Mouse (Mus musculus) right cerebral cortex, postnatal 10 days (tissue): ENCODE results near the gene Gzmm.
"Not testable (repeated sequence)": the region's sequence is repeated elsewhere in the genome, so short reads cannot be mapped to it uniquely, and the experiment has no call there.

Source experiments
- DNase-seq, 2 experiments: peaks; one replicate each; pipeline ENCODE4 v3.0.0; 2021; ENCODE audit warnings: low spot score in 2 of 2

The Gzmm gene

GRCm38 (mm10) chr10:79701443-79702129, 12.8 kb downstream of the Gzmm start:
- peak in 1 of 2 experiments; percentile 43 for DNase-seq

DNA sequence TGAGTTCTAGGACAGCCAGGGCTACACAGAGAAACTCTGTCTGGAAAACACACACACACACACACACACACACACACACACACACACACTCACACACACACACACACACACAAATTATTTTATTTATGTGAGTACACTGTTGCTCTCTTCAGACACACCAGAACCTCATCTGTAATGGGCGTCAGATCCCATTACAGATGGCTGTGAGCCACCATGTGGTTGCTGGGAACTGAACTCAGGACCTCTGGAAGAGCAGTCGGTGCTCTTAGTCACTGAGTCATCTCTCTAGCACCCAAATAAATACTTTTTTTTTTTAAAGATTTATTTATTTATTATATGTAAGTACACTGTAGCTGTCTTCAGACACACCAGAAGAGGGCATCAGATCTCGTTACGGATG, 14.2 kb downstream of the Gzmm start:
- not testable (repeated sequence) for DNase-seq

- DNase-seq: no peak
Observed at GRCm38 (mm10) chr10:79703541-79703940, 14.7 kb downstream of the Gzmm start.

GRCm38 (mm10) chr10:79704065-79704969, 15.5 kb downstream of the Gzmm start, which contains the start of gene Bsg:
TSS of gene Bsg (plus strand) at chr10:79704491.
- DNase-seq: peak; percentile 99

GRCm38 (mm10) chr10:79704970-79705360, 16.1 kb downstream of the Gzmm start:
- DNase-seq: no peak

GRCm38 (mm10) chr10:79705951-79706350, 17.1 kb downstream of the Gzmm start:
- no peak for DNase-seq

GRCm38 (mm10) chr10:79706406-79707094, 17.7 kb downstream of the Gzmm start:
- no peak for DNase-seq

- DNase-seq: no peak
Observed at GRCm38 (mm10) chr10:79707162-79707561, 18.3 kb downstream of the Gzmm start.

- no peak for DNase-seq
Observed at GRCm38 (mm10) chr10:79707759-79708158, 18.9 kb downstream of the Gzmm start.

DNA sequence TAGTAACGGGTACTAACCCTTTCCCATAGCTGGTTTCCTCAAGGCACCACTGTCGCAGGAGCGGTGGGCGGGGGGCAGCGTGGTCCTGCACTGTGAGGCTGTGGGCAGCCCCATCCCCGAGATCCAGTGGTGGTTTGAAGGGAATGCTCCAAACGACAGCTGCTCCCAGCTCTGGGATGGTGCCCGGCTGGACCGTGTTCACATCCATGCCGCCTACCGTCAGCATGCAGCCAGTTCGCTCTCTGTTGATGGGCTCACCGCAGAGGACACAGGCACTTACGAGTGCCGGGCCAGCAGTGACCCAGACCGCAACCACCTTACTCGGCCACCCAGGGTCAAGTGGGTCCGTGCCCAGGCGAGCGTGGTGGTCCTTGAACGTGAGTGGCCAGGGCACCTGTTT, 19.8 kb downstream of the Gzmm start:
- no peak for DNase-seq

GRCm38 (mm10) chr10:79709307-79709706, 20.5 kb downstream of the Gzmm start:
- no peak for DNase-seq

DNA sequence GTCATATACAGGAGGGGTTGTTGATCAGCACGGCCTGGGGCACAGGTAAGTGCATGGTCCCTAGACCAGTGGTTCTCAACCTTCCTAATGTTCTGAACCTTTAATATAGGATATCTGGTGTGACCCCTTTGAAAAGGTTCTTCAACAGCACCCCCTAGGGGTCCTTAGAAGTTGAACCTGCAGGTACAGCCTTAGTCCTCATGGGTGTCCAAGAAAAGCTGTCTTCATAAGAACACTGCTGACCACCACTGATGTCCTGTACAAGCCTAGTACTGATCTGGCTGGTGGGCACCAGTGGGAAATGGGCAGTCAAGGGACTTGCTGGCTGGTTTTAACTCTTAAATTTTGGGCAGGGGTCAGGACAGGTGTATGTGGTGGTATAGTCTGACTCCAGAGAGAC, 23.2 kb downstream of the Gzmm start:
- no peak for DNase-seq

GRCm38 (mm10) chr10:79712499-79713126, 23.8 kb downstream of the Gzmm start:
- peak; percentile 84 to 87 for DNase-seq

DNA sequence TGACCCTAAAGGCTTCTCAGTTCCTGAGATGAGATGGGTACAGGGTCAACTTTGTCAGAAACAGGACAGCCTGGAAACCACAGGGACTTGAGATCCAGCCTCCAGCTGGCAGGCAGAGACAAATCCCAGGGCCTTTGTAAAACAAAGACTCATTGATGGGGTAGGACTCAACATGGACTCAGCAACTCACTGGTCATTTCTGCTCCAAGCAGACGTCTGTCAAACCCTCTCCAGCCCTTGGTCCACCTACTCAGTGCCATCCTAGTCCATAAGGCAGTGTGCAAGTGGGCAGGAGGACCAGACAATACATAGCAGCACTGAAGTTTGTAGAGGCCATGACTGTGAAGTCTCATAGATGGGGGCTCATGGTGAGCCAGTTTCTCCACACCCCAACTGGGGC, 24.3 kb downstream of the Gzmm start:
- peak in 1 of 2 experiments; percentile 44 for DNase-seq

DNA sequence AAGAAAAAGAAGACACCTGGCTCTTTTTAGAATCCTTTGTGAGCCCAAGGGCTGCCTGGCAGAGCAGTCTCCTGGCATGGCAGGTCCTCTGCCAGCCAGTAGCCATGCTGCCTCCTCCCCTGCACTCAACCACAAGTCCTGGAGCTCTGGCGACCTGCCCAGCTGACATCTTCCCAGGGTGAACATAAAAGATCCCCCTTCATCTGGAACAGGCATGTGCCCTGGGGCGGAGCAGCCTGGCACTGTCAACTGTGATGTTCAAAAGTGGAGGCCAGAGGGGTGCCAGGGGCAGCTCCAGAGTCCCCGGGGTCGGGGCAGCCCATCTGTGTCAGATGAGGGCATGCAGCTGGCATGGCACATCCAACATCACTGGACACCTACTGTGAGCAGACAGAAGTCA, 26.2 kb downstream of the Gzmm start:
- no peak for DNase-seq

DNA sequence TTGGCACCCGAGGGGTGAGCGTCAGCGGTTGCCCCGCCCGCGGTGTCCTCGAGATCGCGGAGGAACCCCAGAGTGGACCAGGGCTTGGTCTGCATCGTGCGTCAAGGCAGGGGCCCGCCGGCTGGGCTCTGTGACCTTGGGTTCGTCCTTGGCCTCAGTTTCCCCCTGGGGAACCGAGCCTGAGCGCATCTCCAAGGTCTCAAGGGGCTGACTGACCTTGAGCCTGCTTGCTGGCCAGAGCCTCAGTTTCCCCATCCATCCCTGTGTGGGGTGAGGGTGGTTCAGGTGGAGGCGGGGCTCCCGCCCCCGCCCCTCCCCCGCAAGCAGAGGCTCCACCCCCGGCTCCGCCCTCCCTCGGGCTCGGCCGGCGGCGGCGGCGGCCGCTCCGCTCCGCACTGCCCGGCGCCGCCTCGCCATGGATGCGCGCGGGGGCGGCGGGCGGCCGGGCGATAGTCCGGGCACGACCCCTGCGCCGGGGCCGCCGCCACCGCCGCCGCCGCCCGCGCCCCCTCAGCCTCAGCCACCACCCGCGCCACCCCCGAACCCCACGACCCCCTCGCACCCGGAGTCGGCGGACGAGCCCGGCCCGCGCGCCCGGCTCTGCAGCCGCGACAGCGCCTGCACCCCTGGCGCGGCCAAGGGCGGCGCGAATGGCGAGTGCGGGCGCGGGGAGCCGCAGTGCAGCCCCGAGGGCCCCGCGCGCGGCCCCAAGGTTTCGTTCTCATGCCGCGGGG, 27.6 kb downstream of the Gzmm start, which contains the start of gene Hcn2:
TSS of gene Hcn2 (plus strand) at position 381 of the 734 bp plus-strand sequence.
- DNase-seq: no peak

- peak in 1 of 2 experiments; percentile 69 for DNase-seq
Observed at GRCm38 (mm10) chr10:79716988-79717355, 28.2 kb downstream of the Gzmm start.

GRCm38 (mm10) chr10:79717640-79718357, 29.0 kb downstream of the Gzmm start:
- no peak for DNase-seq

GRCm38 (mm10) chr10:79721089-79721488, 32.3 kb downstream of the Gzmm start:
- no peak for DNase-seq

GRCm38 (mm10) chr10:79723047-79723446, 34.2 kb downstream of the Gzmm start:
- no peak for DNase-seq
